9 mouse cellular contexts compared by ENCODE assay signal in genomic region chr14:31531506-31532148, GRCm38 (mm10). TPM values are rescaled to one million over a fixed set of nuclear protein-coding genes. Genes with fewer than 3 reads are reported as not detected.
DNase-seq lines count a peak whose midpoint lies in the region; ATAC-seq and TF ChIP-seq lines count a peak whose summit lies in the region.
"Had no signal": no experiment of that assay in that cellular context is flagged by ENCODE, and none has a peak within 500 bp of the region (broad histone marks: within the 10 kb centered on the region; RNA-seq: fewer than 3 reads in every experiment).

No protein-coding gene starts in this region.

- TF ChIP-seq CTCF in gastrocnemius, adult 2 months (IDR thresholded peaks at IDR 0.05): no peak

- no peak overlapping the region for H3K4me2 ChIP-seq in embryonic facial prominence, embryonic 12.5 days (replicated peaks)
- H3K4me2 ChIP-seq in midbrain, embryonic 16.5 days (ENCODE audit: low read length): no peak overlapping the region
- H3K4me2 ChIP-seq: limb, embryonic 13.5 days had no signal

- no peaks in the 10 kb centered on the region for H3K9me3 ChIP-seq in embryonic facial prominence, embryonic 12.5 days
- no peaks in the 10 kb centered on the region for H3K9me3 ChIP-seq in midbrain, embryonic 16.5 days (replicated peaks; ENCODE audit: control insufficient read depth, low read length, poor library complexity, severe bottlenecking)
- H3K9me3 ChIP-seq: limb, embryonic 13.5 days had no signal

- peaks cover 5% of the 10 kb centered on the region for H3K4me1 ChIP-seq in embryonic facial prominence, embryonic 12.5 days
- H3K4me1 ChIP-seq in midbrain, embryonic 16.5 days (ENCODE audit: control insufficient read depth, insufficient read depth, low read length): no peaks in the 10 kb centered on the region

- no peaks in the 10 kb centered on the region for H3K36me3 ChIP-seq in embryonic facial prominence, embryonic 12.5 days
- no peaks in the 10 kb centered on the region for H3K36me3 ChIP-seq in midbrain, embryonic 16.5 days (ENCODE audit: control insufficient read depth, insufficient read depth, low read length)
- H3K36me3 ChIP-seq: limb, embryonic 13.5 days had no signal

- H3K27ac ChIP-seq in embryonic facial prominence, embryonic 12.5 days: peak overlapping the region; percentile 51; the same call in 1 of the 2 replicates
- H3K27ac ChIP-seq in gastrocnemius, adult 2 months: no peak overlapping the region
- no peak overlapping the region for H3K27ac ChIP-seq in midbrain, embryonic 16.5 days (ENCODE audit: low read length)
- H3K27ac ChIP-seq: limb, embryonic 13.5 days had no signal

- ATAC-seq in CD4-positive, CD25-positive, alpha-beta regulatory T cell, adult 4 months: peak; percentile 98
- ATAC-seq in embryonic facial prominence, embryonic 12.5 days (ENCODE audit: insufficient number of reproducible peaks, insufficient read depth, low FRiP score, low TSS enrichment): no peak
- ATAC-seq in megakaryocyte-erythroid progenitor cell, adult 5-6 weeks (replicated peaks; ENCODE audit: low FRiP score, low TSS enrichment, poor library complexity, severe bottlenecking): 0 out of 2 replicates have a peak, but pooled peaks have one; percentile 37
- no peak for ATAC-seq in midbrain, embryonic 16.5 days

- H3K9ac ChIP-seq in embryonic facial prominence, embryonic 12.5 days: no peak overlapping the region
- no peak overlapping the region for H3K9ac ChIP-seq in midbrain, embryonic 16.5 days (ENCODE audit: low read depth, low read length)
- H3K9ac ChIP-seq: limb, embryonic 13.5 days had no signal

- intact Hi-C loops in gastrocnemius, adult 2 months (cut with DNase I): no loop called here

- WGBS in embryonic facial prominence, embryonic 12.5 days: 44% methylated on average over 12 of the region's 12 CpGs
- 72% methylated on average over 12 of the region's 12 CpGs for WGBS in midbrain, embryonic 16.5 days

- no peaks in the 10 kb centered on the region for H3K27me3 ChIP-seq in embryonic facial prominence, embryonic 12.5 days
- H3K27me3 ChIP-seq in midbrain, embryonic 16.5 days (ENCODE audit: control insufficient read depth, insufficient read depth, low read depth, low read length): no peaks in the 10 kb centered on the region
- H3K27me3 ChIP-seq: limb, embryonic 13.5 days had no signal

- no peak overlapping the region for H3K4me3 ChIP-seq in embryonic facial prominence, embryonic 12.5 days
- no peak overlapping the region for H3K4me3 ChIP-seq in gastrocnemius, adult 2 months
- H3K4me3 ChIP-seq in midbrain, embryonic 16.5 days (ENCODE audit: low read depth, low read length): no peak overlapping the region
- H3K4me3 ChIP-seq: limb, embryonic 13.5 days had no signal

- peak; percentile 66 for DNase-seq in kidney, postnatal 10 days
- no peak for DNase-seq in right cerebral cortex, postnatal 36 days (ENCODE audit: low spot score in 2 of 2)
- no peak for DNase-seq in gastrocnemius, adult 2 months
- DNase-seq in layer of hippocampus, adult 11-12 months (ENCODE audit: low spot score): no peak

RNA-seq across cellular contexts. Expression of gene Mettl6, which starts 36.8 kb away (rescaled TPM):
- 10 to 100 TPM; 68.2 to 69.7 TPM for polyA plus RNA-seq in CD4-positive, CD25-positive, alpha-beta regulatory T cell, adult 4 months (2017; shearing (Covaris generic))
- 85.6 and 87.2 TPM in 2 replicates for polyA plus RNA-seq in embryonic facial prominence, embryonic 12.5 days (2016; fragmentation: Nextera tagmentation; extraction: Ambion mirVana)
- total RNA-seq in megakaryocyte-erythroid progenitor cell, adult 5-6 weeks (2014; fragmentation: Nextera tagmentation): 32.3 and 35.0 TPM in 2 replicates
- total RNA-seq in megakaryocyte-erythroid progenitor cell, adult 5-6 weeks (2017): 47.2 and 79.6 TPM in 2 replicates
- 1 to 10 TPM; 9.5 to 9.8 TPM for total RNA-seq in gastrocnemius, adult 2 months (2021)
- polyA plus RNA-seq in midbrain, embryonic 16.5 days (2015; fragmentation: Nextera tagmentation; extraction: Ambion mirVana): 43.1 and 48.3 TPM in 2 replicates

RNA-seq across cellular contexts. Expression of gene Eaf1, which starts 37.4 kb away (rescaled TPM):
- 10 to 100 TPM in 1 of 2 experiments, 1 to 10 TPM in 1; 9.8 to 10.8 TPM for polyA plus RNA-seq in CD4-positive, CD25-positive, alpha-beta regulatory T cell, adult 4 months (2017; shearing (Covaris generic))
- 27.7 and 28.0 TPM in 2 replicates for polyA plus RNA-seq in embryonic facial prominence, embryonic 12.5 days (2016; fragmentation: Nextera tagmentation; extraction: Ambion mirVana)
- 40.1 and 42.9 TPM in 2 replicates for total RNA-seq in megakaryocyte-erythroid progenitor cell, adult 5-6 weeks (2014; fragmentation: Nextera tagmentation)
- 23.8 and 24.5 TPM in 2 replicates for total RNA-seq in megakaryocyte-erythroid progenitor cell, adult 5-6 weeks (2017)
- 10 to 100 TPM in 1 of 2 experiments, 1 to 10 TPM in 1; 7.1 to 11.5 TPM for total RNA-seq in gastrocnemius, adult 2 months (2021)
- 7.3 and 8.6 TPM in 2 replicates for polyA plus RNA-seq in midbrain, embryonic 16.5 days (2015; fragmentation: Nextera tagmentation; extraction: Ambion mirVana)

RNA-seq across cellular contexts. Expression of gene Colq, which starts 59.5 kb away (rescaled TPM):
- 1 to 10 TPM; 5.6 to 8.5 TPM for polyA plus RNA-seq in CD4-positive, CD25-positive, alpha-beta regulatory T cell, adult 4 months (2017; shearing (Covaris generic))
- polyA plus RNA-seq in embryonic facial prominence, embryonic 12.5 days (2016; fragmentation: Nextera tagmentation; extraction: Ambion mirVana): 0.61 and 1.0 TPM in 2 replicates
- 0.76 TPM in 1 of 2 replicates, not detected in the other for total RNA-seq in megakaryocyte-erythroid progenitor cell, adult 5-6 weeks (2014; fragmentation: Nextera tagmentation)
- total RNA-seq in megakaryocyte-erythroid progenitor cell, adult 5-6 weeks (2017): not detected in 2 replicates
- total RNA-seq in gastrocnemius, adult 2 months (2021): 1 to 10 TPM; 5.8 to 7.5 TPM
- polyA plus RNA-seq in midbrain, embryonic 16.5 days (2015; fragmentation: Nextera tagmentation; extraction: Ambion mirVana): not detected in 2 replicates

Comparison
In these comparisons a context has a peak if more than half of its experiments do, and no peak if none do; other contexts are left out.
1. ATAC-seq: peak in CD4-positive, CD25-positive, alpha-beta regulatory T cell, adult 4 months (single experiment) and megakaryocyte-erythroid progenitor cell, adult 5-6 weeks (single experiment); none in embryonic facial prominence, embryonic 12.5 days (single experiment) and midbrain, embryonic 16.5 days (single experiment).